Mouse (Mus musculus): Measurements from ENCODE around the gene Chd5. TPM values are rescaled to one million over a fixed set of nuclear protein-coding genes. Genes with fewer than 3 reads are reported as not detected.

Gene Chd5
- polyA plus RNA-seq, 1 experiment from 2014 or later = 0.03 TPM

DNA sequence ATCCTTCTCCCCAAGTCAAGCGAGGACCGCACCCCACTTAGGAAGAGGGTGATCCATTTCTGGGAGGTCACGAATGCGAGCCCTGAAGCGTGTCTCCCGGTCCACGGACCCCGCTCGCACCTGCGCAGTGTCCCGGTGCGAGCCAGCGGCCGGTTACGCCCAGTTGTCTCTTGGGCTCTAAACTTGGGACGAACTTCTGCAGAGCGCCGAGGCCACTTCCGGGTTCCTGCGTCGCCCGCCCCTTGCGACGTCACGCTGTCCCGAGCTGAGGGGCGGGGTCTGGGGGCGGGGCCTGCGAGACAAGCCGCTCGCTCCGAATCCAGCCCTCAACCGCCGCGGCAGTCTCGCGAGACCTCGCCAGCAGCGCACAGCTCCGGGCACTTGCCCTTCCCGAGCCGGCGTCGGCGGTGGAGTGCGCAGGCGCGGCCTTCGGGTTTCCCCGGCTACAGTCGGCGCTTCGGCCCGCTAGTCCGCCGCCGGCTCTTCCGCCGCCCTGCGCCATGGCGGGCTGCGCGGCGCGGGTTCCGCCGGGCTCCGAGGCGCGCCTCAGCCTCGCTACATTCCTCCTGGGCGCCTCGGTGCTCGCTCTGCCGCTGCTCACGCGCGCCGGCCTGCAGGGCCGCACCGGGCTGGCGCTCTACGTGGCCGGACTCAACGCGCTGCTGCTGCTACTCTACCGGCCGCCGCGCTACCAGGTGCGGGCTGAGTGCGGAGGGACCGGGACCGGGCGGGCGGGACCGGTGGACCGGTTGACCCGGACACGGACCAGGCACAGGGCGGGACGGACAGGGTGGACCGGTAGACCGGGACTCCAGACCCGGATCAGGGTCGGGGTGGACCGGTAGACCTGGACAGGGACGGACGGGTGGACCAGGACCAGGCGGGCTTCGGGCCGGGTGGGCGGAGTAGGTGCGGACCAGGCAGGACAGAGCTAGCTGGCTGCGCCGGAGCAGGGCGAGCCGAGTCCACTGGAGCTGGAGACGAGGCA lies 41.3 kb upstream of the Chd5 start, which contains the start of gene Icmt:
TSS of gene Icmt (plus strand) at position 354 of the 988 bp plus-strand sequence.
- WGBS = under 1% methylated on average over 115 of the region's 119 CpGs

DNA sequence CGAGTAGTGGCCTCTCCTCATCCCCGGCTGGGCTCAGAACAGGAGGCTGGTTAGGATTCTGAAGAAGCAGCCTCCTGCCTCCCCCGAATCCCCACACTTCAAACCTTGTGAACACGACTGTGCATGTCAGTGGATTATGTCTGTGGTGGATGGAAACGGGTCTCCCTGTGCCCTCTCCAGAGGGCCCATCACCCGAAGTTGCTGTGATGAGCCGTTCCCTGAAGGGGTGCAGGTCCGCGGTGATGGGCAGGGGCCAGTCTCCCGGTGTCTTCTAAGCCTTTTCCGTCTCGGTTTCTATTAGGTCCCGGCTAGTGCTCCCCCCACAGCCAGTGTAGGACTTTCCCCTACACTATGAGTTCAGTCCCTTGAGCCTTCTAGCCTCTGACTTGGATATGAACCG lies 39.6 kb upstream of the Chd5 start:
- Histone ChIP-seq H3K4me3 (ENCODE audit: low read length) (no peak overlapping the region), H3K9ac (ENCODE audit: low read depth, low read length) (peak overlapping the region; percentile 97; the same call in 1 of the 2 replicates), H3K9me3 (ENCODE audit: control insufficient read depth, low read length) (no peaks in the 10 kb centered on the region), H3K4me1 (ENCODE audit: control insufficient read depth, insufficient read depth, low read length) (peaks cover 21% of the 10 kb centered on the region), H3K27ac (ENCODE audit: low read depth, low read length) (no peak overlapping the region), H3K4me2 (replicated peaks; ENCODE audit: low read depth, low read length) (peak overlapping the region; percentile 76; the same call in 1 of the 2 replicates), H3K36me3 (ENCODE audit: control insufficient read depth, insufficient read depth, low read length) (peaks cover 34% of the 10 kb centered on the region), H3K27me3 (ENCODE audit: control insufficient read depth, insufficient read depth, low read length) (0 out of 2 replicates have a peak, but pooled peaks cover 5% of the 10 kb centered on the region)
- WGBS = 88% methylated on average over 14 of the region's 14 CpGs
- no peak for ATAC-seq (ENCODE audit: low FRiP score, low TSS enrichment)

More for the DNA sequence above, 41.3 kb upstream of the Chd5 start, which contains the start of gene Icmt:
- Histone ChIP-seq H3K27ac (ENCODE audit: low read depth, low read length) (peak within 1 kb of the TSS; percentile 51; the same call in 1 of the 2 replicates), H3K9me3 (ENCODE audit: control insufficient read depth, low read length) (no peaks in the 10 kb centered on the region), H3K4me3 (ENCODE audit: low read length) (peak within 1 kb of the TSS; percentile 98), H3K27me3 (ENCODE audit: control insufficient read depth, insufficient read depth, low read length) (peaks cover 22% of the 10 kb centered on the region), H3K4me1 (ENCODE audit: control insufficient read depth, insufficient read depth, low read length) (peaks cover 26% of the 10 kb centered on the region), H3K4me2 (replicated peaks; ENCODE audit: low read depth, low read length) (peak within 1 kb of the TSS; percentile 76), H3K36me3 (ENCODE audit: control insufficient read depth, insufficient read depth, low read length) (peaks cover 19% of the 10 kb centered on the region), H3K9ac (ENCODE audit: low read depth, low read length) (peak within 1 kb of the TSS; percentile 97)
- ATAC-seq (ENCODE audit: low FRiP score, low TSS enrichment) = peak; percentile 95

- 93% methylated on average over 8 of the region's 8 CpGs for WGBS
- Histone ChIP-seq H3K4me2 (replicated peaks; ENCODE audit: low read depth, low read length) (no peak overlapping the region), H3K36me3 (ENCODE audit: control insufficient read depth, insufficient read depth, low read length) (peaks cover 48% of the 10 kb centered on the region), H3K4me3 (ENCODE audit: low read length) (no peak overlapping the region), H3K9ac (ENCODE audit: low read depth, low read length) (no peak overlapping the region), H3K9me3 (ENCODE audit: control insufficient read depth, low read length) (no peaks in the 10 kb centered on the region), H3K4me1 (ENCODE audit: control insufficient read depth, insufficient read depth, low read length) (peaks cover 21% of the 10 kb centered on the region), H3K27me3 (ENCODE audit: control insufficient read depth, insufficient read depth, low read length) (no peaks in the 10 kb centered on the region), H3K27ac (ENCODE audit: low read depth, low read length) (no peak overlapping the region)
- no peak for ATAC-seq (ENCODE audit: low FRiP score, low TSS enrichment)
Measured at GRCm38 (mm10) chr4:152300375-152300774, 38.1 kb upstream of the Chd5 start.

GRCm38 (mm10) chr4:152302012-152302411 lies 36.4 kb upstream of the Chd5 start:
- peaks cover 48% of the 10 kb centered on the region for H3K36me3 ChIP-seq (ENCODE audit: control insufficient read depth, insufficient read depth, low read length)

DNA sequence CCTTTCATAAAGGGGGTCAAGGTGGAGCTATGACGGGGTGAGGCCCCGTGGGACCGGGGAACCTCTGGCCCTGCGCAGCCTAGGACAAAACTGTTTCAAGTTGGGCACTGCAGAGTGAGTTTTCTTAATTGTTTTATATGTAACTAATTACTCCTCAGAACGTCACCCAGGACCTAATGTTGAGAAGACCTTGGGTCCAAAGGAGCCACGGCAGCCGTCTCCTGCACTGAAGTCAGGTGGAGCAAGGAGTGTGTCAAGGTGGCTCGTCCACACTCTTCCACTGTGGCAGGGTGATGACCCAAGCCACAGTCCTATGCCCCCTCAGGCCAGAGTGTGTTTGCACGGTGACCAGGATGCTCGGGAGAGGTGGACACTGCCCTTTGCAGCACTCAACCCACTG lies 35.3 kb upstream of the Chd5 start:
- ATAC-seq (ENCODE audit: low FRiP score, low TSS enrichment) = no peak

More at GRCm38 (mm10) chr4:152302012-152302411, 36.4 kb upstream of the Chd5 start:
- Histone ChIP-seq H3K27me3 (ENCODE audit: control insufficient read depth, insufficient read depth, low read length) (no peaks in the 10 kb centered on the region), H3K4me1 (ENCODE audit: control insufficient read depth, insufficient read depth, low read length) (peaks cover 21% of the 10 kb centered on the region), H3K4me2 (replicated peaks; ENCODE audit: low read depth, low read length) (no peak overlapping the region), H3K27ac (ENCODE audit: low read depth, low read length) (no peak overlapping the region), H3K4me3 (ENCODE audit: low read length) (no peak overlapping the region), H3K9ac (ENCODE audit: low read depth, low read length) (no peak overlapping the region), H3K9me3 (ENCODE audit: control insufficient read depth, low read length) (no peaks in the 10 kb centered on the region)
- WGBS = 72% methylated on average over 11 of the region's 11 CpGs
- ATAC-seq (ENCODE audit: low FRiP score, low TSS enrichment) = no peak

GRCm38 (mm10) chr4:152304685-152305084 lies 33.8 kb upstream of the Chd5 start:
- 91% methylated on average over 6 of the region's 6 CpGs for WGBS
- Histone ChIP-seq H3K9ac (ENCODE audit: low read depth, low read length) (no peak overlapping the region), H3K9me3 (ENCODE audit: control insufficient read depth, low read length) (no peaks in the 10 kb centered on the region), H3K27me3 (ENCODE audit: control insufficient read depth, insufficient read depth, low read length) (no peaks in the 10 kb centered on the region), H3K4me3 (ENCODE audit: low read length) (no peak overlapping the region), H3K27ac (ENCODE audit: low read depth, low read length) (no peak overlapping the region), H3K4me1 (ENCODE audit: control insufficient read depth, insufficient read depth, low read length) (0 out of 2 replicates have a peak, but pooled peaks cover 7% of the 10 kb centered on the region), H3K4me2 (replicated peaks; ENCODE audit: low read depth, low read length) (no peak overlapping the region), H3K36me3 (ENCODE audit: control insufficient read depth, insufficient read depth, low read length) (peaks cover 55% of the 10 kb centered on the region)
- ATAC-seq (ENCODE audit: low FRiP score, low TSS enrichment) = no peak

More for the DNA sequence above, 35.3 kb upstream of the Chd5 start:
- H3K4me1 ChIP-seq (ENCODE audit: control insufficient read depth, insufficient read depth, low read length) = peaks cover 17% of the 10 kb centered on the region
- H3K9ac ChIP-seq (ENCODE audit: low read depth, low read length) = no peak overlapping the region
- H3K9me3 ChIP-seq (ENCODE audit: control insufficient read depth, low read length) = no peaks in the 10 kb centered on the region
- H3K36me3 ChIP-seq (ENCODE audit: control insufficient read depth, insufficient read depth, low read length) = peaks cover 48% of the 10 kb centered on the region
- H3K4me2 ChIP-seq (replicated peaks; ENCODE audit: low read depth, low read length) = no peak overlapping the region
- 80% methylated on average over 10 of the region's 10 CpGs for WGBS
- no peak overlapping the region for H3K27ac ChIP-seq (ENCODE audit: low read depth, low read length)
- no peaks in the 10 kb centered on the region for H3K27me3 ChIP-seq (ENCODE audit: control insufficient read depth, insufficient read depth, low read length)
- H3K4me3 ChIP-seq (ENCODE audit: low read length) = no peak overlapping the region

GRCm38 (mm10) chr4:152305991-152306390 lies 32.5 kb upstream of the Chd5 start:
- no peaks in the 10 kb centered on the region for H3K9me3 ChIP-seq (ENCODE audit: control insufficient read depth, low read length)
- H3K4me2 ChIP-seq (replicated peaks; ENCODE audit: low read depth, low read length) = no peak overlapping the region
- no peak overlapping the region for H3K4me3 ChIP-seq (ENCODE audit: low read length)
- WGBS = 70% methylated on average over 6 of the region's 6 CpGs
- no peak overlapping the region for H3K27ac ChIP-seq (ENCODE audit: low read depth, low read length)
- 0 out of 2 replicates have a peak, but pooled peaks cover under 1% of the 10 kb centered on the region for H3K4me1 ChIP-seq (ENCODE audit: control insufficient read depth, insufficient read depth, low read length)
- no peak for ATAC-seq (ENCODE audit: low FRiP score, low TSS enrichment)
- no peak overlapping the region for H3K9ac ChIP-seq (ENCODE audit: low read depth, low read length)
- peaks cover under 1% of the 10 kb centered on the region; the same call in 1 of the 2 replicates for H3K27me3 ChIP-seq (ENCODE audit: control insufficient read depth, insufficient read depth, low read length)
- peaks cover 44% of the 10 kb centered on the region for H3K36me3 ChIP-seq (ENCODE audit: control insufficient read depth, insufficient read depth, low read length)

GRCm38 (mm10) chr4:152307542-152307941 lies 30.9 kb upstream of the Chd5 start:
- Histone ChIP-seq H3K4me3 (ENCODE audit: low read length) (no peak overlapping the region), H3K27me3 (ENCODE audit: control insufficient read depth, insufficient read depth, low read length) (peaks cover 16% of the 10 kb centered on the region), H3K9me3 (ENCODE audit: control insufficient read depth, low read length) (no peaks in the 10 kb centered on the region), H3K4me1 (ENCODE audit: control insufficient read depth, insufficient read depth, low read length) (peaks cover 6% of the 10 kb centered on the region; the same call in 1 of the 2 replicates), H3K36me3 (ENCODE audit: control insufficient read depth, insufficient read depth, low read length) (peaks cover 35% of the 10 kb centered on the region), H3K4me2 (replicated peaks; ENCODE audit: low read depth, low read length) (no peak overlapping the region), H3K27ac (ENCODE audit: low read depth, low read length) (no peak overlapping the region), H3K9ac (ENCODE audit: low read depth, low read length) (no peak overlapping the region)
- WGBS = 86% methylated on average over 9 of the region's 9 CpGs
- ATAC-seq (ENCODE audit: low FRiP score, low TSS enrichment) = no peak
